Mouse (Mus musculus) small intestine, adult 2 months (tissue): ENCODE measurements at regions not wholly inside any gene's neighbourhood (a gene's known extent, or its start where the extent isn't known, plus 50 kb on each side); places are given as distances from the start of the nearest gene placed in this dataset.

Experiments
- CTCF ChIP-seq: fragments of 200-500 bp; IDR thresholded peaks from 2 replicates; pipeline ENCODE4 v1.5.1; 2012; ENCODE audit warnings: low read depth, mild to moderate bottlenecking, control low read depth, inconsistent platforms, low read length, moderate library complexity, mixed read lengths; ENCODE audit not compliant: insufficient replicate concordance, insufficient read length; ENCODE audit errors: extremely low read depth
- POLR2A ChIP-seq: fragments of 200-500 bp; IDR thresholded peaks from 2 replicates; pipeline ENCODE4 v1.6.1; 2012; ENCODE audit warnings: low read depth, mild to moderate bottlenecking, control low read depth, inconsistent platforms, low read length, moderate library complexity

DNA sequence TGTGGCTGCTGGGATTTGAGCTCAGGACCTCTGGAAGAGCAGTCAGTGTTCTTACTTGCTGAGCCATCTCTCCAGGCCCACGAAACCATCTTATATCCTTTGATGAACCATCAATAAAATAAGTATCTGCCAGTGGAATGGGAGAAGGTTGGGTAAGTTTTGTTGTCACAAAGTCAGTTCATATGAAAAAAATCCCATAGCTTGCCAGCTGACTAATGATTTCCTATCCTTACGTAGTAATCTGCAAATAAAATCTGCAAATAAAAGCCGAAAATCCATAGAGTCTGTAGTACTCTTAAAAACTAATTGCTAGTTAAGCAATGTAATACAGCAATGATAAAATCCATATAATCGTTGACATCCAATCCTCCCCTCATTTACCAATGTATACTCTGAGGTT lies 50.8 kb upstream of the B3galnt1 start:
- TF ChIP-seq CTCF: no peak
- TF ChIP-seq POLR2A: no peak
